In genomic region chr2:80413124-80413523, GRCm38 (mm10) we compare ENCODE assay signal across 12 mouse cellular contexts. TPM values are rescaled to one million over a fixed set of nuclear protein-coding genes. Genes with fewer than 3 reads are reported as not detected.
DNase-seq lines count a peak whose midpoint lies in the region; ATAC-seq and TF ChIP-seq lines count a peak whose summit lies in the region.
"Had no signal": no experiment of that assay in that cellular context is flagged by ENCODE, and none has a peak within 500 bp of the region (broad histone marks: within the 10 kb centered on the region; RNA-seq: fewer than 3 reads in every experiment).

No protein-coding gene starts in this region.

- no peak for ATAC-seq in kidney, postnatal 0 days (replicated peaks; ENCODE audit: low FRiP score, low read depth)
- ATAC-seq in limb, embryonic 14.5 days (ENCODE audit: low FRiP score, low read depth) = no peak
- no peak for ATAC-seq in granulocyte monocyte progenitor cell, adult 5-6 weeks (replicated peaks; ENCODE audit: poor library complexity, severe bottlenecking)

- no peaks in the 10 kb centered on the region for H3K9me3 ChIP-seq in kidney, postnatal 0 days (replicated peaks; ENCODE audit: low read length)
- no peaks in the 10 kb centered on the region for H3K9me3 ChIP-seq in embryonic facial prominence, embryonic 10.5 days
- no peaks in the 10 kb centered on the region for H3K9me3 ChIP-seq in limb, embryonic 14.5 days (ENCODE audit: control insufficient read depth, low read length)
- H3K9me3 ChIP-seq: liver, embryonic 15.5 days had no signal

- peak overlapping the region; percentile 9; the same call in 1 of the 2 replicates for H3K4me2 ChIP-seq in kidney, postnatal 0 days (ENCODE audit: low read length)
- peak overlapping the region; percentile 28; the same call in 1 of the 2 replicates for H3K4me2 ChIP-seq in limb, embryonic 14.5 days (replicated peaks; ENCODE audit: low read depth, low read length, severe bottlenecking)
- H3K4me2 ChIP-seq: liver, embryonic 15.5 days had no signal

- no peak overlapping the region for H3K4me3 ChIP-seq in kidney, postnatal 0 days (replicated peaks; ENCODE audit: low read depth, low read length)
- H3K4me3 ChIP-seq in embryonic facial prominence, embryonic 10.5 days = no peak overlapping the region
- H3K4me3 ChIP-seq in limb, embryonic 14.5 days (replicated peaks; ENCODE audit: low read length) = no peak overlapping the region
- H3K4me3 ChIP-seq: liver, embryonic 15.5 days had no signal

- H3K4me1 ChIP-seq in kidney, postnatal 0 days (replicated peaks; ENCODE audit: insufficient read depth, low read length) = no peaks in the 10 kb centered on the region
- H3K4me1 ChIP-seq in embryonic facial prominence, embryonic 10.5 days = peaks cover 29% of the 10 kb centered on the region
- peaks cover 12% of the 10 kb centered on the region for H3K4me1 ChIP-seq in limb, embryonic 14.5 days (ENCODE audit: control insufficient read depth, insufficient read depth, low read length)
- H3K4me1 ChIP-seq: liver, embryonic 15.5 days had no signal

- no peak overlapping the region for H3K27ac ChIP-seq in kidney, postnatal 0 days
- H3K27ac ChIP-seq in embryonic facial prominence, embryonic 10.5 days (replicated peaks) = peak overlapping the region; percentile 72
- no peak overlapping the region for H3K27ac ChIP-seq in limb, embryonic 14.5 days (replicated peaks; ENCODE audit: low read depth, low read length)
- H3K27ac ChIP-seq: liver, embryonic 15.5 days; macrophage; stomach, postnatal 0 days had no signal

- H3K27me3 ChIP-seq in kidney, postnatal 0 days (ENCODE audit: insufficient read depth, low read length) = no peaks in the 10 kb centered on the region
- H3K27me3 ChIP-seq in embryonic facial prominence, embryonic 10.5 days (replicated peaks; ENCODE audit: low read depth, poor library complexity, severe bottlenecking) = no peaks in the 10 kb centered on the region
- no peaks in the 10 kb centered on the region for H3K27me3 ChIP-seq in limb, embryonic 14.5 days (ENCODE audit: control insufficient read depth, insufficient read depth, low read length)
- H3K27me3 ChIP-seq: liver, embryonic 15.5 days had no signal

- no peak for TF ChIP-seq POLR2A in limb, embryonic 14.5 days (IDR thresholded peaks at IDR 0.05; ENCODE audit: borderline replicate concordance, extremely low read depth, insufficient read depth, insufficient read length)

- no peak for TF ChIP-seq CTCF in kidney, postnatal 0 days (IDR thresholded peaks at IDR 0.05; ENCODE audit: low read depth)

- no peak overlapping the region for H3K9ac ChIP-seq in kidney, postnatal 0 days (ENCODE audit: low read depth, low read length)
- no peak overlapping the region for H3K9ac ChIP-seq in limb, embryonic 14.5 days (ENCODE audit: low read depth, low read length, severe bottlenecking)
- H3K9ac ChIP-seq: liver, embryonic 15.5 days had no signal

- 68% methylated on average over 18 of the region's 18 CpGs for WGBS in kidney, postnatal 0 days
- 81% methylated on average over 18 of the region's 18 CpGs for WGBS in embryonic facial prominence, embryonic 10.5 days
- 54% methylated on average over 18 of the region's 18 CpGs for WGBS in limb, embryonic 14.5 days

- no peaks in the 10 kb centered on the region for H3K36me3 ChIP-seq in kidney, postnatal 0 days (ENCODE audit: insufficient read depth, low read length)
- peaks cover 58% of the 10 kb centered on the region for H3K36me3 ChIP-seq in embryonic facial prominence, embryonic 10.5 days (replicated peaks)
- H3K36me3 ChIP-seq in limb, embryonic 14.5 days (ENCODE audit: control insufficient read depth, insufficient read depth, low read length) = no peaks in the 10 kb centered on the region
- H3K36me3 ChIP-seq: liver, embryonic 15.5 days had no signal

- peak; percentile 30 for DNase-seq in embryo, embryonic 11 days
- DNase-seq in embryo, embryonic 9.5 days (ENCODE audit: extremely low spot score) = no peak
- no peak for DNase-seq in kidney, postnatal 0 days (ENCODE audit: low spot score)
- DNase-seq in kidney, postnatal 25 days = no peak
- no peak for DNase-seq in embryonic facial prominence, embryonic 10.5 days (ENCODE audit: low spot score)
- peak; percentile 27 for DNase-seq in limb, embryonic 14.5 days (ENCODE audit: low spot score)
- DNase-seq in retina, embryonic 14.5 days (ENCODE audit: low spot score) = no peak
- DNase-seq: adrenal gland, postnatal 14 days had no signal

RNA-seq across cellular contexts. Expression of gene Frzb, which starts 34.3 kb away (rescaled TPM):
- polyA plus RNA-seq in kidney, postnatal 0 days (2015; fragmentation: Nextera tagmentation; extraction: Ambion mirVana) = 23.5 and 24.3 TPM in 2 replicates
- 72.0 and 74.6 TPM in 2 replicates for polyA plus RNA-seq in embryonic facial prominence, embryonic 10.5 days (2016; fragmentation: Nextera tagmentation; extraction: Ambion mirVana)
- 13.9 and 17.2 TPM in 2 replicates for polyA plus RNA-seq in limb, embryonic 14.5 days (2012; rRNA removed)
- polyA plus RNA-seq in limb, embryonic 14.5 days (2014; fragmentation: Nextera tagmentation; extraction: Ambion mirVana) = 10.5 and 10.8 TPM in 2 replicates
- total RNA-seq in granulocyte monocyte progenitor cell, adult 5-6 weeks (2014; fragmentation: Nextera tagmentation) = not detected in 2 replicates
- not detected in 2 replicates for total RNA-seq in granulocyte monocyte progenitor cell, adult 5-6 weeks (2017)
- polyA plus RNA-seq: macrophage had no signal

Comparison
In these comparisons a context has a peak if more than half of its experiments do, and no peak if none do; other contexts are left out.
1. DNase-seq: peak in embryo, embryonic 11 days (single experiment) and limb, embryonic 14.5 days (single experiment); none in embryo, embryonic 9.5 days (single experiment), kidney, postnatal 0 days (single experiment), kidney, postnatal 25 days (0 of 2), embryonic facial prominence, embryonic 10.5 days (single experiment) and retina, embryonic 14.5 days (single experiment).